Mouse (Mus musculus) adrenal gland, postnatal 4 days (tissue): Measurements from ENCODE around the gene Hoxa13. TPM values are rescaled to one million over a fixed set of nuclear protein-coding genes. Genes with fewer than 3 reads are reported as not detected.

Source experiments
- DNase-seq, 2 experiments: peaks; one replicate each; pipeline ENCODE4 v3.0.0; 2021 to 2022; ENCODE audit warnings: low spot score in 2 of 2, mixed read lengths in 2 of 2
- total RNA-seq, 2 experiments: library from RNA; stranded (reverse); gene quantifications; 2 replicates each; pipeline ENCODE4 v1.2.3; 2021

Hoxa13 gene
- total RNA-seq, 2 experiments from 2014 or later: not detected

DNA sequence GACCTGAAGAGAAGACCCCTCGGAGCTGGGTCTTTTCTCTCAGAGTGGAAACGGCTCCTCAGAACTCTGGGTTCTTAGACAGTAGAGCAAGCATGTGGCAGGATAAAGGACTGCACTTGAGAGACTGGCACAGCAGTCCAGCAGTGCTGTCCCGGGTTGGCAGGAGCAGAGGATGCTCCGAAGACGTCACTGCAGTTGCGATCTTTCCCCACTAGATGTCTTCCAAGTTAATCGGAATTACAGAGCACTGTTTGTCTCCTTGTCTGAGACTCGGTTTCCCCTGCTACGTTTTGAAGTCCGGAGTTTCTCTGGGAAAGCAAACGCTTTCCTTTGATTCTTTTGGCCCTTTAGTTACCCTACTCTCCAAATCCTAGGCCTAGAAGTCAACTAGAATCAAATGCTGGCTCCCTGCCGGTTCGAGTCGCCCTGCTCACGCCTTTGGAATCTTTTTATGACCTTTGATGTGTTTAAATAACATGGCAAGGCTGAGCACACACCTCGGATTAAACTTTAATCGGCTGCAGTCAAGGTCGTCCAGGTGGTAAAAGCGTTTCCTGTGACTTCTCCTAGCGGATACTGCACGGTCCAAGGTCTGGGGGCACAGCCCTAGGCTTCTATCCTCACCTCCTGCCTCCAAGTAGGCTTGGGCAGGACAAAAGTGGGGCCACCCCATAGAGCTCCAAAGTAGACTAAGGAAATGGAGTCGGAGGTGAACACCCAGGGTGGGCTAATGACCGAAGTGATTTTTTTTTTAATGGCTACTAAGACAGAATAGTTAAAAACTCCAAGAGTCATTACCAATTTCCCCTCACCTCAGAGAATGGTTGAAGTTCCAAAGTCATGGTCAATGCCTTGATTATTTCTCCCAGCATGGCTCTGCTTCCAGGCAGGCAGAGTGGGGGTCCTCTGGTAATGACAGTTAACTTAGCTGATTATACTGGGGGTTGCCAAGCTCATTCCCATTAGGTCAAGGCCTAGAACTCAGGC lies 10.1 kb upstream of the Hoxa13 start:
- no peak for DNase-seq

DNA sequence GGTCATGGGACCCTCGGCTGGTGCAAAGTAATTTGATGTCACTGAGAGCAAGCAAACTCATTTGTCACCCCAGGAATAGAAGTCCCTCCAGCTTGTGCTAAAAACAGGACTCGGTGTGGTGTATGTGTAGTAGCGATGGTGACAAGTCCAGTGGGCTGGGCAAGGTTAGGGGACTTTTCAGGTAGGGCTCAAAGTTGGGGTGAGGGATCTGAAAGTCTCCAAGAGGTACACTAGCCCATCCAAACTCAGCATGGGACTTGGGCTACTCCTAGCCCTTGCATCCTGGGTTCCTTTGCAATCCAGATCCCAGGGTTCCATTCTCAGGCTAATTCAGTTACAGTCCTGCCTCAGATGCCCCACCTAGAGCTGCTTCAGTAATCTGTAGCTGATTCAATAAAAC lies 8.1 kb upstream of the Hoxa13 start:
- DNase-seq: no peak

DNA sequence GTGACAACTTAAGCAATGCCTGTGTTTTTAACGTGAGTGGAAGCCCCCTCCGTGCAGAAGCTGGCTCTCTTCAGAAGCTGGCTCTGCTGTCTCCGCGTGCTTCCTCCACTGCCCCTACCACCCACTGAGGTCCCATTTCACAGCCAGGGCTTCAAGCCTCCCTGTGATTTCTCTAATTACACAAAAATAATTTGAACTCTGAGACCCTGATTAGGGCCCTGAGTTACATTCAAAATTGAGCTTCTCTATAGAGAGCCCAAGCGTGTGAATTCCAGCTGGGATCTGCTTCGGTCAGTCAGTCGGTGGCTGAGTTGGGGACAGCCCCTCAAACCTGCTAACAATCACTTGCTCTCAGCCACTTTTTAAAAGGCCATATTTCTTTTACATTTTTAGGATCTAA lies 7.7 kb upstream of the Hoxa13 start:
- DNase-seq: no peak

DNA sequence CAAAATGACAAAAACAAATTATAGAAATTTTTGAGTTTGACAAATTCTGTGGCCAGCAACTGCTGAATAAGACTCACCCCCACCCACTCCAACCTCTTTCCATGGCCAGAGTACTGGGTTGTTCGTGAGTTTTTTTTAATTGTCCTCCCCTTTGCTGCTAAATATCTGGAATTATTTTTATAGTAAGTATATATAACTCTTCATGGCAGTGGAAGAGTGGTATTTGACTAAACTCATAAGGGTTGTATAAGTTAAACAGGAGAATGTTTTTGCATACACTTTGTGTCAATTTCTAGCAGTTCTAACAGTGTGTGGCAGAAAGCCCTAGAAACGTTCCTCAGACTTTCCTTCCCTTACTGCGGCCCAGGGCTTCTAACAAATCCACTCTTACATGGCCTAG lies 7.0 kb upstream of the Hoxa13 start:
- no peak for DNase-seq

DNA sequence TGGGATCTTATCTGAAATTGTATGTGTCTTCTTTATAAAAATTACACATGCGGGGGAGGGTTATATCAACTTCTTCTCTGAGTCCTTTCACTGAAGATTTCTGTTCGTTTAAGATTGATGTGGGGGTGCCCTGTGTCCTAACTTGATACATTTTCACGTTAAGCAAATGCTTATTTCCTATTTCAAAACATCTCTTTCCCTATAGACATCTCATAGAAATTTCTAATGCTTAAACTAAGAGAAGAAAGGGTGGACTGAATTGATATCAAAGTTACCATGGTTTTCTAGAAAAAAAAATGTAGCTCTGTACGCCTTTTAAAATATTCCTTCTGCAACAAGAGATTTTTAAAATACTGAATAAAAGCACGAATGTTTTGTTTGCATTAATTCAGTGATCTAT lies 6.5 kb upstream of the Hoxa13 start:
- DNase-seq: no peak

DNA sequence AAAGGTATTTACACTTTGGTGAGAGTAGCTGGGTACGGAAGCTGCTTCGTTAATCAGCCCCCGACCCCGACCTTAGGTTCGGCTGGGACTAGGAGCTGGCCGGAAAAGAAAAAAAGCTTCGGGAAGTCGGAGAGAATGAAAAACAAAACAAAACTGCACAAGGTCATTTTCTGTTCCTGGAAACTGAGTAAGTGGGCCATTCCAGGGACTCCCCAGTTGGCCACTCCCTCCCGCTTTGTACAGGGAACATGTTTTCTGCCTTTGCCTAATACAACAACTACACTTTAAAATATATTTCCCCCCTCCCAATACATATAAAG lies 5.9 kb upstream of the Hoxa13 start:
- no peak for DNase-seq

DNA sequence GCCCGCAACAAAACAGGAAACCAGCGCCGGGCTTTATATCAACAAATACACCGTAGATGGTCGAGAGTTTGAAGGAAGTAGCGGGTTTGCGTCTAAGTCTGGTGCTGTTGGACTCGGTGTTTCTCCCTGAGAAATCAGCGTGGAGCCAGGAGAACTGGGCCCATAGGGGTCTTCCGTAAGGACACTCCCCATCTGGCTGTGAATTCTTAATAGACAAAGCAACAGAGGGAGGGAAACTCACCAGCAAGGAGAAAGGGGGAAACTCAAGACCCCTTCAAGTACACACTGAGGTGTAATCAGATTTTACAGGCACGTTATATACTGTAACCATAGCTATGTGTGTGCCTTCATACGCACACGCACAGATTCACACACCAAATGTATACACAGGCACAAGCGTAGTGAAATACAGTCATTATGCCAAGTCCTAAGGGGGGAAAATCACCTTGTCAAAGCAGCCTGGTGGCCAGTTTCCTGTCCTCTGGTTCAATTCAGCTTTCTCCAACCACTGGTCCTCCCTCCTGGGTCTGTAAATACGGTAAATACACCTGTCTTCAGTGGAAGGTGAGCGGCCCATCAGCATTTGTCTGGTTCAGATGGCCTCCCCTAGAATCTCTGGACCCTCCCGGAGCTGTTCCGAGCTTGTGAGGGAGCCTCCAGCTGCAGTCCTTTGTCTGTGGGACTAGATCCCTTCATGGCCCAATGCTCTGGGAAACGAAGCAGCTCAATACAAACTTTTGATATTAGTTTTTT lies 5.4 kb upstream of the Hoxa13 start:
- DNase-seq: no peak

DNA sequence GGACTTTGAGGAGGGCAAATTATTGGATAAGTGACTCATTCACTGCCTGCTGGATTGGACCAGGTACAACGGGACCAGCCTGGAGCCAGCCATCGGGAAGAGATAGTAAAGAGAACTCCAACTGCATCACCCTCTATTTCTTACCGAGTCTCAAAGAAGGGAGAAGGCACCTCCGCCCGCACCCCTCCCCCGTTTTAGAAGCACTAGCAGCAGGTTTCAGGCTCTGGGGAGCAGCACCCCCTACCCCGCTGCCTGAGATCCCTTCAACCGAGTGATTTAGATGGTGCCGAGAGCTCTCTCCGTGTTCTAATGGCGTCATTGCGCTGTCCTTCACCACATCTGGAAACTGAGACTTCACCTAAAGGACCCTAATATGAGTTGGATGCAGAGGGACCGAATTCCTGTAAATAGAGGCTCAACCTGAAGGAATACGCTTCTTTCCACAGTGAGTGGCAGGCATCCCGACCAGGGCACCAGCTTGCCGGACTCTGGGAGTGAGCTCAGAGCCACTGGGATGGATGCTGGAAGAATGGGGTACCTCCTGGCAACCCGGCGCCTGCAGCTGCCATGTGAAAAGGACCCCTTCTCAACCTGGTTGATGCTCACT lies 4.7 kb upstream of the Hoxa13 start:
- no peak for DNase-seq

DNA sequence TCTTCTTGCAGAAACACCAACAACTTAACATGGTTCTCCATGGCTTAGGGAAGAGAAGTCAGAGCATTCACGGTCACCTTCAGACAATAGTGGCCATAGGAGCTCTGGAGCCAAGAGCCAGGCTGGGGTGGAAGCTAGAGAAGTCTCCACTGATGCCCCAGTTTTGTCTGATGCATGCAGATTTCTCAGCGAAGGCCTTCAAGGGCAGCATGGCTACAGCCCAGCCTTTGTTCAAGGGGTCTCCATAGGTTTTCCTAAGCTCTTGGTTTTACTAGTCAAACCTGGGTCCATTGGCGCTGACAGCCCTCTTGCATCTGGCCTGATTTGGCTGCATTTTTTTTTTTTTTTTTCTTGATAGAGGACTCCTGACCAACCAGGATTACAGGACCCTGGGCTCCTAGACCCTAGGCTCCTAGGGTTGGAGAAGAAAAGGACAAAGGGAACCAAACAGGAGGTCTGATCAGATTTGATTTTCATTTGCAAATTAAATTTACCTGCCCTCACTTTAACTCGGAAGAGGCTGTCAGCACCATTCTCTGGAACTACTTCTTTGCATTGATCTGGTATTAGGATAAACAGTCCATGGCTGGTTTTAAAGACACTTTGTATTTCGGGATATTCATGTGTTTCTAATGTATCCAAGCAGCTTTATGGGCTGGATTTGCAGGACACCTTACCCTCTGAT lies 3.6 kb upstream of the Hoxa13 start:
- DNase-seq: no peak

DNA sequence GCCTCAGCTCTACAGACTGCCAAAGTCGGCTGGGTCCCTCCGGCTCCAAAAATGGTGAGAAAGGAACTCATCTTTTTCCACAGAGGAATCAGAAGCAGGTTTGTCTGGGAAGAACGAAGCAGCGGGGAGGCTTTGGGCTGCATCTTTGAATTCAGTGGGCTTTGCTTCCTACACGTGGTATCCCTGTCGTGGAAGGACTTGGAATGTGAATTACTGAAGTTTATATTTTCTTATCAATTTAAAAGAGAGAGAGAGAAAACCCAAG lies 2.6 kb upstream of the Hoxa13 start:
- DNase-seq: no peak

DNA sequence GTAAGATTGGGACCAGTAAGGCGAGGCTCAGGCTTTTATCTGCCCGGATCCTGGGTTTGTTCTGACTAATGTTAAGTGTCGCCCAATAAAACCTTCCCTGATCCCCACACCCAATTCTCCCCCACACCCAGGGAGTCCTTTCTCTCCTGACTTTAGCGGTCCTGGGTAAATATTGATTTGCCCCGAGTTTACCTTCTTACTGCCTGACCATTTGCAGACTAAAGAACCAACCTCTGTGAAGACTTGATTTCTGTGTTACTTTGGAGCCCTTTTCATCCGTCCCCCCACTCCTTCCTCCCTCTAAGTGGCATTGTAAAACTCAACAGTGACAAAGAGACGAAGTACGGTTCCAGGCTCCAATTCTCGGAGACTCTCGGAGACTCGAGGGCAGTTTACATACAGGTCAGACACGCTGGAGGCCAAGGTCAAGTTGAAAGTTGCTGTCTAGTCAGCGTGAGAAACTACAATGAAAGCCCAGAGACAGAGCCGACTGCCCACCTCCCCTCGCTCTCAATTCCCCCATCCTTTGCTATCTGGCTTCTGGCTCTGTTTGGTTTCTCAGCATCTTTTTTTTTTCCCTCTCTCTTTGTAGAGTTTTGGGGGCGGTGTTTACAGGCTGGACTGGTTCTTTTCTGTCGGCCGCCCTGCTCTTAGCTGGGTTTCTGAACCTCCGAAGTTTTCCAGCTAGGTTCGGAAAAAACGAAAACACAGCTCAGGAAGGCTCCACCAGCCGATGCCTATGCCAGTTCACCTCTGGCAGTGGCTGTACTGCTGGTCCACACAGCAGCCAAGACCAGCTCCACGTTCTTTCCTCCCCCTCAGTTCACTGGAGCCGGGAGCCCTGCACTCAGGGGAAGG lies 2.0 kb upstream of the Hoxa13 start:
- DNase-seq: no peak

DNA sequence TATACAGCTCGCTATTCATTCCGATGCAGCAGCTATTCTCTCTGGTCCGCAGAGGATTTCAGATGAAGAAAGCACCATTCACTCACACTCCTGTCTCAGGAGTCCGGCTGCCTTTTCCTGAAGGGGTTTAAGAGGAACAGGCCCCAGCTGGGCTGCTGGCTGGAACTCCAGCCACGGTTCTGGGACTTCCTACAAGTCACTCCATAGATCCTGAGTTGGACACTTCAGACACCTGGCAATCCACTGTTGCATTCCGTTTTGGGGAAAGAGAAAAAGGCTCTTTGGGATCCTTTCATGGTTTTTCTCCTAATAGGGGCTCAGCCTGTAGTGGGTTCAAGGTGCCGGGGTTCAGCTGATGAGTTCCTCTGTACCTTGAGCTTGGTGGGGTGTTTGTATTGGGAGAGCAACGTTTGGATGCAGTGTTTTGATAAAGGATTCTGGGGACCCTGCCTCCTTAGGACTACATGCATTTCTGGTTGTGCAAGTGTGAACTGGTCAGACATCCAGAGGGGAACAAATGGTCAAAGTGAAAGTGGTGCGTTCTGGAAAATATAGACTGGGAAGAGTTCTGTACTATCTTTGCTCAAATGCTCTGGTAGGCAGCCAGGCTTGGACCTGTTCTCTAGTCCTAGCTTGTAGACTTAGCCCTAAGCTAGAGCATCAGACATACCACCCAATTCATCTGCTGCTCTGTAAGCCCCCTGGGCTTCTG lies 1.2 kb upstream of the Hoxa13 start:
- DNase-seq: no peak

DNA sequence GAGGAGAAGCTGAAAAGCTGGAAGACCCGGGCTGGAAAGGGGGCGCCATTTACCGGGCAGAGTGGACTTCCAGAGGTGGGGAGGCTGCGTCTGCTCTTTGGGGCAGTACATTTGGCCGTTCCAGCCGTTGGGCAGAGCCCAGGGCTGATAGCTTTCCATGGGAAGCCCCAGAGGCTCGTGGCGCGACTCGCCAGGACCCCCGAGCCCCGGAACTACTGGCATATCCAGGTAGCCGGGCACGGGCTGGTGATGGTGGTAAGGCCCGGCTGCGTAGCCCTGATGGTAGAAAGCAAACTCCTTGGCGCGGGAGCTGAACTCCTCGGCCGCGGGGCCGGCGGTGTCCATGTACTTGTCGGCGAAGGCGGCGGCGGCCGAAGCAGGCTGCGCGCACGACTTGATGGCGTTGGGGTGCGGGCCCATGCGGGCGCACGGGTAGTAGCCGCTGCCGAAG lies 844 bp downstream of the Hoxa13 start:
- DNase-seq: no peak

DNA sequence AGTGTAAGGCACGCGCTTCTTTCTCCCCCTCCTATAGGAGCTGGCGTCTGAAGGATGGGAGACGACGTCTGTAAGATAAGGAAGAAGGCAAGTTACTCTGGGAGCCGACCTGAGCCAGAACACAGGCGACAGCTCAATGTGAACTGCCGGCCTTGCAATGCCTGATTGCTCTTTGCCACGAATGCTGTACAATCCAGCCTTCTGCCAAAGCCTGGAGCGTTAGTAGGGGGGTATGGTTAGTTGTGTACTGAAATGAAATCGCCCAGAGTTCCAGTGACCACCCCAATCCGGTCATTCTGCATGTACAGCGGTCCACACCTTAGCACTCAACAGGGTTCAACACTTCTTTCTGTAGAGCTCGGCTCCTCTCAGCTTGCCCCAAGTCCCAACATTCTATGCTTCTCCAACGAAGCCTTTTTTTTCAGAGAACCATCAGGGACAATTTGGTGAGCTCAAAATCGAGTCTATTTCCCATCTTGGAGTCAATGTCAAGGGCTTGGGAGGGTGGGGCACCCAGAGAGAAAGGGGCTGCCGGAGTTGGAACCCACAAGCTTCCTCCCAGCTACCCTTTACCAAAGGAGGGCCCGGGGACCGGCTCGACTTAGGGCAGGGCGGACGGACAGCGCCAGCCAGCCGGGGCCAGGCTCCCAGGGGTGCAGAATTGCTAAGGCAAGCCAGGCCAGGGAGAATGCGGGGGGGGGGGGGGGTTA lies 1.4 kb downstream of the Hoxa13 start:
- no peak for DNase-seq

DNA sequence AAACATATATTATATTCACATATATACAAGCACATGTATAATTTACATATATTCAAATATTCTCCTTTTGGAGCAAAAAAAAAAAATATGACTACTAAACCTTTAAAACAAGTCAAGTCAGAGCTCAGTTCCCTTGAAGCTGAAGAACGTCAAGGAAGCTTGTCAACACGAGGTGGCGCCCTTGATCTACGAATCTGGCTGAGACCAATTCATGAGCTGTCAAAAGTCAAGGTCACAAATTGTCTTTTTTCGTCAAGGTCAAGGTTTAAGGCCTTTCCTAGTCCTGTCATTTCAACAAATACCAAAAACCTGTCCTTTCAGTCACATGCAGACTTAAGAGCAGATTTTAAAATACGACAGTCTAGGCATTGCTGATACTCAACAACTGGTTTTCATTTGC lies 3.7 kb downstream of the Hoxa13 start:
- DNase-seq: no peak

DNA sequence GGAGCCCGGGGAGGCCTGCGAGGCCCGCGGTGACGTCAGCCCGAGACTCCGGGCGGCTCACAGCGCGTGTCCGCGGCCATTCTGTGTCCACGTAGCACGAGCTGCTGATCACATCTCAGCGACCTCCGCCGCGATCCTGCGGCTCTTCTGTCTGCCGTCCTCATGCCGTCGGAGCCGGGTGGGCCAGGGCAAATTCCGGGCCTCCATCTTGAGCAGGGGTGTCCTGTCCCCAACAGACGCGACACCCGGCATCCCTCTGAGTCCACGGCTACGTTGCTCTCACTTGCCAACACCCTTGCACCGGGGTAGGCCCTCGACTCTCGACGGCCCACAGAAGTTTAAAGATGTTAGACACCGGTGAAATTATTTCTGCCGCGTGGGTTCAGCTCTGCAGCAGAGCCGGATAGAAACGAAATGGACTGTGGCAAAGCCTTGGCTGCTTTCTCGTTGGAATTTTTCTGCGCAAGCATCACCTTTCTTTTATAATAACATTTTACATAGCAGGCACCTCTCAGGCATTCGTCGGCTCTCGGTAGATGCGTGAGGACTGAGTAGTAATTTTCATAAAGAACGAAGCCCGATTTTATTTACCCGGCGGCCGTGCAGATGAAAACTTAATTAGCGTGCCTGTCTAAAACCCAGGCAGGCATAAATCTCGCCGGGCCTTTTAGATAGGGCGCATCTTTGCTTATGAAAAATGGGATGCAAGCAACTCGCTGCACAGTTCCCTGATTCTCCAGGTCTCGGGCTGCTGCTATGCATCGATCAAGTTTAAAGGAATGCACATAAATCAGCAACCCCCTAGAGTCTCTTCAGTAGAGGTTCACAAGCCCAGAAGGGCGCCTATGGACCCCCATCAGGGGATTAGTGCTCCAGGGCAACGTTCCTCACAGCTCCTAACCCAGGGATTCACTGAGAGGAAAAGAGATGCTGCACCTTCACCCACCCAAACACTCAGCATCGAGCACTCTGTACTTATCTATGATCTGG lies 6.9 kb downstream of the Hoxa13 start:
- no peak for DNase-seq

DNA sequence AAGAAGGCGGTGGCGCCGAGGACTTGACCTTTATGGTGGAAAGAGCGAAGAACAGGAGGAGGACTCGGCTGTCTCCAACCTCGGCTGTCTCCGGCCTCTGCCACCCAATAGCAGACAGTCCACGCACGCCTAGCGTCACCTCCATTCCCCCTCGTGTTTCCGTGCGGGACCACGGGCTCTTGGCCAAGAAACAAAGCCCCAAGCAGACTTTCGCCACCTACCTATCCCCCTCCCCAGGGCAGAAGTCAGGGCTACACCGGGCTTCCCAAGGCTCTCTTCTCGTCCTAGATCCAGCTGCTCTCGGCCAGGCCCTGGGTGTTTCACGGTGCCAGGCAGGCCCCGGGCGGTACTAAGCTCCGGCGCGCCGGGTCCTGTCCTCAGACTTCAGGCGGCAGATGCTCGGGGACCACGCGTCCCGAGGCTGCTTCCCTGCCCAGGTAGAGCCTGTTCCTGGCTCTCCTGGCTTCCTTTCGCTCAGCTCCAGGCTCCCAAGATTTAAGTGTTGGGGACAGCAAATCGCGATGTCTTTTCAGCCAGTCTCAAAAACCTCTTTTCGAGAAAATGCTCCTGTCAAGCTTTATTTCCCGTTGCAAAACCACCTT lies 7.8 kb downstream of the Hoxa13 start:
- DNase-seq: no peak
